Mouse (Mus musculus): ENCODE data around the gene Ulk3. TPM values are rescaled to one million over a fixed set of nuclear protein-coding genes. Genes with fewer than 3 reads are reported as not detected.

Ulk3 gene
- polyA plus RNA-seq, 1 experiment = 34.2 TPM

DNA sequence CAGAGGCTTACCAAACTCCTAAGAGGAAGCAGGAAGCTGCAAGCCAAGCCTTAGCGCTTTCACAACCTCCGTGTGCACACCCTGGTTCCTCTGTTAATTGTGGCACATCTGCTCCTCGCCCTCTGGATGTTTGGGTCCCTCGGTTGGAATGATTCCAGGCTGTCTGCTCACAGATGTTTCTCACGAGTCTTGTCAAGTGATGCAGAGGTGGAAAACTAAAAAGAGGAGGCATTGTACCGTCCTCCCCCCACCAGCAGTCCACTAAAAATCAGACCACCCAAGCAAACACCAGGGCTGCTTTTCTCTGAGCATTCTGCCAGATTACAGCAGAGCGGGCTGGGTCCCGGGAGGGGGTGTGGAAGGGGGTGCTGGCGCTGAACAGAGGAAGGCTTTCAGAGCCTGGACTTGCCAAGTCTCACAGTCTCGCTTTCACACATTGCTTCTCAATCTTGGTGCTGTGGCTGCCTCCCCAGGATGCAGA, 23.5 kb upstream of the Ulk3 start:
- WGBS = 32% methylated on average over 10 of the region's 10 CpGs
- Histone ChIP-seq H3K4me1 (ENCODE audit: control insufficient read depth, insufficient read depth, low read length) (peaks cover 14% of the 10 kb centered on the region), H3K4me3 (replicated peaks; ENCODE audit: extremely low read depth, low read depth, low read length) (no peak overlapping the region)
- DNase-seq = no peak
- TF ChIP-seq CTCF (IDR thresholded peaks at IDR 0.05; ENCODE audit: insufficient read depth, low read length) (no peak), POLR2A (IDR thresholded peaks at IDR 0.05; ENCODE audit: borderline replicate concordance, extremely low read depth, low read depth, low read length) (no peak)

DNA sequence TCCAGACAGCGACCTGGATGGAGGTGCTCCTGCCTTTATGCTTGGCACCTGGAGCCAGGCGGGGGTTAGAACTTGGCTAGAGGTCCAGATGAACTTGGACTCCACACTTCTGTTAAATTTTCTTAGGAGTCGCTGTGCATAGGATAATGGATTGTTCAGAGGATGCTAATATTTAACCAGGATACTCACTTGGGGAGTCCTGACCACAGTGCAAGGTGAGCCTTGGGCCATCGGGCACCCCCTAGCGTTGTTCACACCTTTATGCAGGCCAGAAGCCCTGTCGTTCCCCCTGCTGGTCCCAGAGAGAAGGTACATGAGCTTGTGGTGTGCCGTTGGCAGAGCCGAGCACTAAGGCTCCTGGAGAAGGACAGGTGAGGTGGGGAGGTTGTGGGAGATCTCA, 22.4 kb upstream of the Ulk3 start:
- Histone ChIP-seq H3K4me1 (ENCODE audit: control insufficient read depth, insufficient read depth, low read length) (peaks cover 11% of the 10 kb centered on the region), H3K4me3 (replicated peaks; ENCODE audit: extremely low read depth, low read depth, low read length) (no peak overlapping the region)
- TF ChIP-seq POLR2A (IDR thresholded peaks at IDR 0.05; ENCODE audit: borderline replicate concordance, extremely low read depth, low read depth, low read length) (no peak), CTCF (IDR thresholded peaks at IDR 0.05; ENCODE audit: insufficient read depth, low read length) (no peak)
- no peak for DNase-seq
- WGBS = 63% methylated on average over 8 of the region's 8 CpGs

DNA sequence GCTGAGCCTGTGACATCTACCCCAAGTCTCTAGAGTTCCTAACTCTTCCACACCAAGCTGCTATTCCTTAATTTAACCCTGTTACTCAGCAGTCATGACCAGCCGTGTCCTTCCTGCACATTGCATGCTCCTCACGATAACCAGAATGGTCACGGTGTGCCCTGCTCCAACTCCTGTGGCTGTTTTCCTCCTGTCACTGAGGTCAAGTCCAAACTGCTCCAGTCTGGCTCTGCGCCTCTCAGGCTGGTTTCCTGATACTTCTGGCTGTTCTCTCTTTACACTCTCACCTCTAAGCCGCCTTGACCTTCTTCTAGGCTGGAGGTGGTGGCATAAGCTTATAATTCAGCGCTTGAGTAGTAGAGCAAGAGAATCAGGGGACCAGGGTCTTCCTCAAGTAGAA, 20.8 kb upstream of the Ulk3 start:
- TF ChIP-seq CTCF (IDR thresholded peaks at IDR 0.05; ENCODE audit: insufficient read depth, low read length) (no peak), POLR2A (IDR thresholded peaks at IDR 0.05; ENCODE audit: borderline replicate concordance, extremely low read depth, low read depth, low read length) (no peak)
- Histone ChIP-seq H3K4me3 (replicated peaks; ENCODE audit: extremely low read depth, low read depth, low read length) (no peak overlapping the region), H3K4me1 (ENCODE audit: control insufficient read depth, insufficient read depth, low read length) (0 out of 2 replicates have a peak, but pooled peaks cover 3% of the 10 kb centered on the region)
- WGBS = 89% methylated on average over 6 of the region's 6 CpGs
- no peak for DNase-seq

DNA sequence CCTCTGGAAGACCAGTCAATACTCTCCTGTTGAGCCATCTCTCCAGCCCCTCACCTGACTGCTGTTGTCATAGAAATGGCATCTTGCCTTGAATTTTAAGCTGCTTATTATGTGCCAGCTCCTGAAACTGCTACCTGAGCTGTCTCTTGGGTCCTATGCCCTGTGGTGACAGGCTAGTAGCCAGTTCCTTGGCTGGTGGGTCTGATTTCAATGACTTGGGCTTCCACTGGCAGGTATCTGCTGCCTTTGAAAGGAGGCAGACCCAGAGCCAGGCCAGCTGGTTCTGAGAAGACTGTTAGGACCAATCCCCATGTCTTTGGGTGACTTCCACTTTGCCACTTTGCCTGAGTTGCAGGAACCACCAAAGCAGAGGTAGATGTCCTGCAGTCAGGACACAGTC, 14.9 kb upstream of the Ulk3 start:
- DNase-seq = no peak
- Histone ChIP-seq H3K4me3 (replicated peaks; ENCODE audit: extremely low read depth, low read depth, low read length) (no peak overlapping the region), H3K4me1 (ENCODE audit: control insufficient read depth, insufficient read depth, low read length) (no peaks in the 10 kb centered on the region)
- TF ChIP-seq POLR2A (IDR thresholded peaks at IDR 0.05; ENCODE audit: borderline replicate concordance, extremely low read depth, low read depth, low read length) (no peak), CTCF (IDR thresholded peaks at IDR 0.05; ENCODE audit: insufficient read depth, low read length) (no peak)

DNA sequence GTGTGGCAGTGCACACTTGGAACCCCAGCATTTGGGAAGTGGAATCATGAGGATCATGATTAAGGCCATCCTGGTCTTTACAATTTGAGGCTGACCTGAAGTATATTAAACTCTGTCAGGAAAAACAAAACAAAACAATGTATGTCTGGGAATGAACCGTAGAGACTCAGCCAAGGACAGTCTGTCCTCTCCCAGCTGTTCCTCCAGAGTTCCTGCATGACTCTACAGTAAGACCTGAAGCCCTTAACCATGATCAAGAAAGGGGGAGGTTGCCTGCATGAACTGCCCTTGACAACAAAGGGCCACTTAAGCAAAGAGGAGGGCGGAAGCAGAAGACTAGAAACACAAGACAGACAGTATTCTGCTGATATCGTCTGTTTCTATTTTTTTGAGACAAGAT, 13.7 kb upstream of the Ulk3 start:
- Histone ChIP-seq H3K4me3 (replicated peaks; ENCODE audit: extremely low read depth, low read depth, low read length) (no peak overlapping the region), H3K4me1 (ENCODE audit: control insufficient read depth, insufficient read depth, low read length) (no peaks in the 10 kb centered on the region)
- no peak for TF ChIP-seq POLR2A (IDR thresholded peaks at IDR 0.05; ENCODE audit: borderline replicate concordance, extremely low read depth, low read depth, low read length)
- TF ChIP-seq CTCF (IDR thresholded peaks at IDR 0.05; ENCODE audit: insufficient read depth, low read length) = no peak
- DNase-seq = no peak
- 51% methylated on average over 3 of the region's 3 CpGs for WGBS

DNA sequence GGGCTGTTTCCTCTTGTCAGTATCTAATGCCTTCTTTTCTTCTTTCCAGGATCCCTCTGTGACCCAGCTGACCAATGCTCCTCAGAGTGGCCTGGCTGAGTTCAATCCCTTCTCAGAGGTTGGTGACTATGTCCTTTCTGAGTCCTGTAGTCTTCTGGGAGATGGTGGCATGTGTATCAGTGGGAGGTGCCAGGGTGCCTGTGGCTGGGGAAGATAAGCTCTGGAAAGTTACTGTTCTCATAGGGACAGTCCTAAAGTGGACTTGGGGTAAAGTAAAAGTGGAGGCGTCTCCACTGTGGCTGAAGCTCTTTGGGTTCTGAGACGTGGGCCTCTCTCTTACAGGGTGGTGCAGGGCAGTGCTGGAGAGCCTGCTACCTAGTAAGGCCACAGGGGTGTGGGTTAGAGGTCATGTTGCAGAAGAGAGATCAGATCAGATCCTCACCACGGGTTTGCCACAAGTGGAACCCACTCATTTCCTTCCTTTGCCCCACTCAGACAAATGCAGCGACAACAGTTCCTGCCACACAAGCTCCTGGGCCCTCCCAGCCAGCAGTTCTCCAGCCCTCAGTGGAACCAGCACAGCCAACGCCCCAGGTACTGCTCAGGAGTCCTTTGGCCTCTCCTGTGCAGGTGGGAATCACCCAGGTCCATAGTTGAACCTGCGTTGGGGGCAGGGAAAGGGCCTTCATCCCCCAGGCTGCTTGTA, 12.0 kb upstream of the Ulk3 start:
- TF ChIP-seq CTCF (IDR thresholded peaks at IDR 0.05; ENCODE audit: insufficient read depth, low read length) (no peak), POLR2A (IDR thresholded peaks at IDR 0.05; ENCODE audit: borderline replicate concordance, extremely low read depth, low read depth, low read length) (no peak)
- WGBS = 68% methylated on average over 6 of the region's 6 CpGs
- Histone ChIP-seq H3K4me3 (replicated peaks; ENCODE audit: extremely low read depth, low read depth, low read length) (no peak overlapping the region), H3K4me1 (ENCODE audit: control insufficient read depth, insufficient read depth, low read length) (no peaks in the 10 kb centered on the region)
- no peak for DNase-seq

DNA sequence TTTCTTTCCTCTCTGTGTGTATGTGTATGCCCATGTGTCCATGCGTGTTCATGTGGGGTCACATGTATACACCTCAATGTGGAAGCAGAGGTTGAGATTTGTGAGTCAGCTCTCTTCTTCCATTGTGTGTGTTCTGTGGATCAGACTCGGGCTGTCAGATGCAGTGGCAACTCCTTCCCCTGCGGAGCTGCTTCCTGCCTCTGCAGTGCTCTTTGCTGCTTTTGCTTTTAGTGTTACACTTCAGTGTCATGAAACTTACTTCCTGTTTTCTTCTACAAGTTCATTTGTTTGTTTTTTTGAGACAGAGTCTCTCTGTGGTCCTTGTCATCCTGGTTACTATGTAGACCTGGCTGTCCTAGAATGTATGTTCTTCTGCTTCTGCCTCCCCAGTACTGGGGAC, 4.3 kb upstream of the Ulk3 start:
- H3K4me3 ChIP-seq (replicated peaks; ENCODE audit: extremely low read depth, low read depth, low read length) = no peak overlapping the region
- TF ChIP-seq CTCF (IDR thresholded peaks at IDR 0.05; ENCODE audit: insufficient read depth, low read length) (no peak), POLR2A (IDR thresholded peaks at IDR 0.05; ENCODE audit: borderline replicate concordance, extremely low read depth, low read depth, low read length) (no peak)
- WGBS = 76% methylated on average over 3 of the region's 3 CpGs
- peaks cover 2% of the 10 kb centered on the region; the same call in 1 of the 2 replicates for H3K4me1 ChIP-seq (ENCODE audit: control insufficient read depth, insufficient read depth, low read length)
- no peak for DNase-seq

DNA sequence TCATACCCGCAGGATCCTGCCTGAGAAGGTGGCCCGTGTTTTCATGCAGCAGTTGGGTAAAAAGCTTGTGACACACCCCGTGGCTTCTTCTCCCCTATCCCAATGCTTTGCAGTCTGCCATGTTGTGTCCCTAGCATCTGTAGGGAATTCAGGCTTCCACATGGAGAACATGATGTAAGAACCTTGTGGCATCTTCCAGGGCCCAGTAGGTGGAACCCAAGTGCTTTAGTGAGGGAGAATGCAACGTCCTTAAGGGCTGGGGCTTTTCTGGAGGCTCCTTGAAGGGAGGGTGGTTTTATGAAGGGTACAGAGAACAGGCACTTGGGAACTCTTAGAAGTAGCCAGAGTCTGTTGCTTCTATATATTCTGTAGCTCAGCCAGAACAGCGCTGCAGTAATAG, 1.5 kb downstream of the Ulk3 start:
- 44% methylated on average over 5 of the region's 5 CpGs for WGBS
- no peak overlapping the region for H3K4me3 ChIP-seq (replicated peaks; ENCODE audit: extremely low read depth, low read depth, low read length)
- H3K4me1 ChIP-seq (ENCODE audit: control insufficient read depth, insufficient read depth, low read length) = peaks cover 4% of the 10 kb centered on the region; the same call in 1 of the 2 replicates
- TF ChIP-seq POLR2A (IDR thresholded peaks at IDR 0.05; ENCODE audit: borderline replicate concordance, extremely low read depth, low read depth, low read length) = no peak
- no peak for TF ChIP-seq CTCF (IDR thresholded peaks at IDR 0.05; ENCODE audit: insufficient read depth, low read length)
- no peak for DNase-seq

DNA sequence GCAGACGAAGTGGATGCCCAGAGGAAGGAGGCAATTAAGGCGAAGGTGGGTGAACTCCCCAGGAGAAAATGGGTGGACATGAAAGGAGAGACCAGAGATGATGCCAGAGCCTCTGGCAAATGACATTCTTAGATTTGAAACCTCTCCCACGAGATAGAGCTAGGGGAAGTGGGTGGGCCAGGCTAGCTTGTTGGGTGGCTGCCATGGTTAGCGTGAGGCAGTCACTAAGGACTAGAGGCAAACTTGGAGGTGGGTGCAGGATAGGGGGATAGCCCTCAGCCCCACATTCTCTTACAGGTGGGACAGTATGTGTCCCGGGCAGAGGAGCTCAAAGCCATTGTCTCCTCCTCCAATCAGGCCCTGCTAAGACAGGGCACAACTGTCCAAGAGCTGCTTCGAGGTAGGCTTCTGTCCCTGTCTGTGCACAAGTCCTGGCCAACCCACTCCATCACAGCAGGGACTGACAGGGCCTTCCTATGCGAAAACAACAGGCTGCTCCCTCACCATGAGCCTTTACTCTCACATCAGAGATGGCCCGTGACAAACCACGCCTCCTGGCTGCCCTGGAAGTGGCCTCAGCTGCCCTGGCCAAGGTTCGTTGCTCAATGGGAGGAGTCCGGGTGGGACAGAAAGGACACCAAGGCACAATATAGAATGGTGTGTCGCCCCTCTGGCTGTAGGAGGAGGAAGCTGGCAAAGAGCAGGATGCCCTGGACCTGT, 4.4 kb downstream of the Ulk3 start:
- DNase-seq = no peak
- Histone ChIP-seq H3K4me3 (replicated peaks; ENCODE audit: extremely low read depth, low read depth, low read length) (no peak overlapping the region), H3K4me1 (ENCODE audit: control insufficient read depth, insufficient read depth, low read length) (peaks cover 4% of the 10 kb centered on the region; the same call in 1 of the 2 replicates)
- 55% methylated on average over 12 of the region's 12 CpGs for WGBS
- TF ChIP-seq CTCF (IDR thresholded peaks at IDR 0.05; ENCODE audit: insufficient read depth, low read length) = no peak

DNA sequence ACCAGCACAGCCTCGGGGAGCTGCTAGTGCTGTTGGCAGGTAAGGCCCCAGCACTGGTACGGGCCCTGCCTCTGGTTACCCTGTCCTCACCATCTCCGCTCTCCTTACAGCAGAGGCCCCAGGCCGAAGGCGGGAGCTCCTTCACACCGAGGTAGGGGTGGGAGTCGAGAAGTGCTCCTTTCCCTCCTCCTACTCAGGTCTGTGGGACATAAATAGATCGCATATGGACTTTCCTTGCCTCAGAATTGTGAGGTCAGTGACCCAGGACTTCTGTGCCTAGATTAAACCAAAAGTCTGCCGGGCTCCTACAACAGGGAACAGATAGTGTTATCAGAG, 4.9 kb downstream of the Ulk3 start:
- WGBS = 71% methylated on average over 9 of the region's 9 CpGs
- TF ChIP-seq CTCF (IDR thresholded peaks at IDR 0.05; ENCODE audit: insufficient read depth, low read length) = no peak
- TF ChIP-seq POLR2A (IDR thresholded peaks at IDR 0.05; ENCODE audit: borderline replicate concordance, extremely low read depth, low read depth, low read length) = no peak
- DNase-seq = no peak
- H3K4me1 ChIP-seq (ENCODE audit: control insufficient read depth, insufficient read depth, low read length) = 0 out of 2 replicates have a peak, but pooled peaks cover 3% of the 10 kb centered on the region
- H3K4me3 ChIP-seq (replicated peaks; ENCODE audit: extremely low read depth, low read depth, low read length) = no peak overlapping the region
